Mouse (Mus musculus) natural killer cell, adult 2 months (primary cell): ENCODE measurements around the gene Synj2.

Experiments used
- DNase-seq, 2 experiments: peaks; one replicate each; pipeline ENCODE4 v3.0.0; 2022; ENCODE audit warnings: low spot score in 2 of 2

The Synj2 gene

GRCm38 (mm10) chr17:5941230-5942043 lies at the start of gene Synj2:
TSS of gene Synj2 (plus strand) at chr17:5941280.
- DNase-seq = peak in 1 of 2 experiments; percentile 16

- no peak for DNase-seq
Measured at GRCm38 (mm10) chr17:5891933-5892683, 49.0 kb upstream of the Synj2 start.

DNA sequence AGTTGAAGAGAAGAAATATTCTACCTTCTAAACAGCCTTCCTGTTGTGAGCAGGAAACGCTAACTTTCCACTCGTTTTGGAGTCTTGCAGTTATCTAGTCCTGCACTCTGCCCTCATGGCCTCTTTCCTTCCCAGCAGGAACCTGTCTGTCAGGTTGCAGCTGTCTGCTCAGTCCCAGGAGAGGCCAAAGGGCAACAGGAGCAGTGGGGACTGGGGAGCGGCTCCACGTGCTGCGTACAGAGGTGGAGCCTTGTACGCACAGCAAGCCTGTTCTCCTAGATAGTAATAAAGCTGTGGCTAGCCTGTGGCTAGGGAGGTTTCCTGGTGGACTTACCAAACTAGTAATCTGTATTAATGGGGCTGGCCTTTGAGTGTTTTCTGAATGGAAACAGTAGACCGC lies 48.0 kb upstream of the Synj2 start:
- no peak for DNase-seq

DNA sequence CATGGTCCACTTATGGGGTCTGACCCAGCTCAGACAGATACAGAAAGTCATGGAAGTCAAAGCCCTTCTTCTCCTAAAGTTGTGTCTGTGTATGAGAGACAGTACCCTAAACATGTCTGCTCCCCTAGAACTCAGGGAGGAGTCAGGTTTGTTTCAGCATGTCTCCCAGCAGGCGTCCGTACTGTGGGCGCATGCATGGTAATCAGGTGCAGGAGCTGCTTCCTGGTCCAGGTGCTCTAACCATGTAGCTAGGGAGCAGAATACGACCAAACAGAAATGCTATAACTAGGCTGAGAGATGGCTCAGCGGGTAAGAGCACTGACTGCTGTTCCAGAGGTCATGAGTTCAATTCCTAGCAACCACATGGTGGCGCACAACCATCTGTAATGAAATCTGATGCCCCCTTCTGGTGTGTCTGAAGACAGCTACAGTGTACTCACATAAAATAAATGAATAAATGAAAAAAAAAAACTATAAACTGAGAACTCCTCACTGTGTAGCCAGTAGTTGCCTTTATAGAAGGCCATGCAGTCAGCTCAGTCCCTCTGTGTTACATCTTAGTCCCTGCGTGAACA lies 47.4 kb upstream of the Synj2 start:
- no peak for DNase-seq

DNA sequence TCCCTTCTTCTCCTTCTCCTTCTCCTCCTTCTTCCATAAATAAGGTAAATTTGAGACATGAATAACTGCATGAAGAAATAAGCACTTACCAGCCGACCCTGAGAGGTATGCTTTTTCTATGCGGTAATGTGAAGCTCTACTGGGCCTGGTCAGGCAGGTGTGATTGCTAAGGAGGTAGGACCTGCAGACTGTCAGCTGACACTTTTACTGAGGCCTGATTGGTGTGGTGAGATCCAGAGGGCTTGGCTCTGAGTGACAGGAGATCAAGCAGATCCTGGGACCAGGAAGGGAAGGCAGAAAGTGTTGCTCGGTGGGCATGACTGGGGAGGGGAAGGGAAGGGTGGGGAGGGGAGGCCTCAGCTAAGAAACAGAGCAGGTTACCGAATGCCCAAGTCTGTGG lies 45.0 kb upstream of the Synj2 start:
- DNase-seq = no peak

DNA sequence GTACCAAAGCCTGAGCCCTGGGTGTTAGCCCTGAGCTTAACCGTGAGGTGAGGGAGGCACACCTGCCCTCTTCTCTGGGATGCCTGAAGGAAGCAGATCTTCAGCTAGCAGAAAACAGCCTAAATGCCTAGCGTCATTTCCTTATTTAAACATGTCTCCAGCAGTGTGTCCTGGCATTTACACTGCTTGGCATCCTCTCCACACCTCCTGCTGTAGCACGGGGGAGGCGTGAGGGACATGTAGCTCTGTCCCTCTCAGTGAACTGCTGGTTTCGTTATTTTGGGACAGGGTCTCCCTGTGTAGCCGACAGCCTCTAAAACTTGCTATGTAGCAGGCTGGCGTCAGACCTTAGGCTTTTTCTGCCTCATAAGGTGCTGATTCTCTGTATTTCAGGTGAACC lies 44.5 kb upstream of the Synj2 start:
- DNase-seq = no peak

GRCm38 (mm10) chr17:5897326-5898200 lies 43.5 kb upstream of the Synj2 start:
- DNase-seq = peak in 1 of 2 experiments; percentile 59

- DNase-seq = no peak
Measured at GRCm38 (mm10) chr17:5899251-5899650, 41.8 kb upstream of the Synj2 start.

- no peak for DNase-seq
Measured at GRCm38 (mm10) chr17:5901381-5901780, 39.7 kb upstream of the Synj2 start.

- DNase-seq = no peak
Measured at GRCm38 (mm10) chr17:5903630-5904301, 37.3 kb upstream of the Synj2 start.

- no peak for DNase-seq
Measured at GRCm38 (mm10) chr17:5909681-5910080, 31.4 kb upstream of the Synj2 start.

- no peak for DNase-seq
Measured at GRCm38 (mm10) chr17:5911591-5911990, 29.5 kb upstream of the Synj2 start.

DNA sequence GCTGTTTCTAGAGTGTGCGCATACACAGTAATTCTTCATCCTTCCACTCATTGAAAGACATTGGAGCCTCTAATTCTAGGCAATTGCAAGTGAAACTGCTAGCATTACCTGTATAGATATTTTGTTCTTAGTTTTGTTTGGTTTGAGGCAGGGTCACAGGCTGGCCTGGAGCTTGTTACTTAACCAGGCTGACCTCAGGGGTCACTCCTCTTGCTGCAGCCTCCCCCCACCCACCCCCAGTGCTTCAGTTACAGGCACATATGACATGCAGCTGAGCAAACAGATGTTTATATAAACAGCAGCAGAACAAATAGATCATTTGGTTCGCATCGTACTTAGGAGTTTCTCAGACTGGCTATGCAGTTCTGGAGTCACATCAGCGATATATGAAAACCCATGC lies 28.3 kb upstream of the Synj2 start:
- DNase-seq = no peak

- no peak for DNase-seq
Measured at GRCm38 (mm10) chr17:5914217-5914616, 26.9 kb upstream of the Synj2 start.

DNA sequence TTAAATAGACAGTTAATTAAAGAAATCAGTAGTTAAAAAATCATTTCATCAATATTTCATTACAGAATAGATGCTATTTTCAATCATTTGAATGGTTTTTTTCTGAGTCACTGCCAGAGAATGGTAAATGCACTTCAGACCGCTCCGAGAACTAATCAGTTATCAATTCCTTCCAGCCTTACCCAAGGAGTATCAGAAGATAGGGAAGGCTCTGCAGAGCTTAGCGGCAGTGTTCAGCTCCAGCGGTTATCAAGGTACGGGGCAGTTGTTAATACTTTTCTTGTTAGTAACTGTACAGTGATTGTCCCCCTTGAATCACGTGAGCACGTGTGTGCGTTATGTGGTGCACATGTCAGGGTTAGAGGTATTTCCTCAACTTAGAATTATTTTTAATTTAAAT lies 19.1 kb upstream of the Synj2 start:
- no peak for DNase-seq

DNA sequence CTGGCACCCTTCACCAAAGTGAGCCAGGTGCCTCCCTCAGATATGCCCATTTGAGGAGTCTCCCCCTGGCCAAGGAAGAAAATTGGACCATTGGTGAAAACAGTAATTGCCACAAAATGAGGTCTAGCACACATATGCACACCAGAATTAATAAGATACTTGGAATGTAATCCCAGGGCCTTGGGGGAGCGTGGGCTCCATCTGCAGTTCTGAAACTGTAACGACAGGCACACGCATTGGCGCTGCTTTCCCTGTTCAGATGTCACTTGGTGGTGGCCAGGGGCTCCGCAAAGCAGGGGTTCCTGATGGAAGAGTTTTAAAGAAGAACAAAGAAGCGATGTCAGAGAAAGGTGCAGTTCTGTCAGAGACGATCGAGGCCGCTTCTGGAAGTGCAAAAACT lies 17.8 kb upstream of the Synj2 start:
- DNase-seq = no peak

DNA sequence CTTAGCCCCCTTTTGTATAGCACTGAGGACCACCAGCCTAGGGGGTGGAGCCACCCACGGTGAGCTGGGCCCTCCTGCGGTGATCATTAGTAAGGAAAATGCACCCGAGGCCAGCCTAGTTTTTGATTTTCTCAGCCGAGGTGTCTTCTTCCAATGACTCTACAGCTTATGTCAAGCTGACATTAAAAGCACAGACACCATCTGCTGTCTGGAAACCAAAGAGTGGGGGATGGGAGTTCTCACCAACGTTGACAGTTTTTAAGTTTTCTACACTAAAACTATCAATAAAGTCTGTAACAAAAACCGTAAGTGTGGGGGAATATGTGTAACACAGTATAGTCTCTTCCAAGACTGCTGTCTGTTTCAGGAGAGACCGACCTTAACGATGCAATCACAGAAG lies 16.8 kb upstream of the Synj2 start:
- DNase-seq = no peak

- no peak for DNase-seq
Measured at GRCm38 (mm10) chr17:5926710-5927109, 14.4 kb upstream of the Synj2 start.

GRCm38 (mm10) chr17:5929031-5929430 lies 12.0 kb upstream of the Synj2 start:
- DNase-seq = no peak

DNA sequence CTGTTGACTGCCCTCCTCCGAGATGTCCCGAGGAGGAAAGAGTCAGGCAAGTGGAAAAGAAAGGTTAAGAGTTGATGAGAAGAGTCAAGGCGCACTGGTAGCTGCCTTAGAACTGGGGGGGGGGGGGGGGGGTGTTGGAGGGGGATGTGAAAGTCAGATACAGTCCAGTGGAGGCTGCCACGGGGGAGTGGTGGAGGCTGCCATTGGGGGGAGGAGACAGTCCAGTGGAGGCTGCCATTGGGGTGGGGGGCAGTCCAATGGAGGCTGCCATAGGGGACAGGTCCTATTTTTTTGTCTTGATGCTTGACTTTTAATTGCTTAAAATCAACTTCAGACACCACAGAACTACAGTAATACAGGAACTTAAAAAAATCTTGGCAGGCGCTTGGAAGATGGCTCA lies 8.9 kb upstream of the Synj2 start:
- DNase-seq = peak in 1 of 2 experiments; percentile 28
